Mouse (Mus musculus) bone marrow macrophage, adult 2 months (primary cell): ENCODE measurements at regions not wholly inside any gene's neighbourhood (a gene's known extent, or its start where the extent isn't known, plus 50 kb on each side); places are given as distances from the start of the nearest gene placed in this dataset.

Source experiments
- CTCF ChIP-seq: IDR thresholded peaks from 2 replicates; pipeline ENCODE4 v1.5.1; 2012; ENCODE audit warnings: low read depth, mild to moderate bottlenecking, low read length, moderate library complexity
- POLR2A ChIP-seq: IDR thresholded peaks from 2 replicates; pipeline ENCODE4 v1.6.1; 2012; ENCODE audit warnings: mild to moderate bottlenecking, low read depth, low read length, borderline replicate concordance

DNA sequence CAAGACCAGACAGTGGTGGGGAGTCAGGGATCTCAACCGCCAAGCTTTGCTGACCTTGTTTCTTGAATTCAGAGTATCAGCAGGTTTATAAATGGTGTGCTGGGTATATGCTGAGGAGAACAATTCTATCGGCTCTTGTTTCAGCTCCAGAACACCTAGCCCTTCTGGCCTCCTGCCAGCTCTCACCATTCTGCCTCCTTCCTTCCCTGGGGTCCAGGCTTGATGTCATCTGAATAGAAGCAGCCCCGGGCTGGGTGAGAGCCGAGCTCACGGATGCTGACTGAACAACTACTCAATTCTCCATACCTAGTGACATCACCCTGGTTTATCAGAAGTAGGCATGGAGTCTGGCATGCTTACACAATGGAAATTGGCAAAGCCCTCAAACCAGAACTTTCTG, 203.5 kb downstream of the Efnb2 start:
- TF ChIP-seq CTCF (no peak), POLR2A (no peak)
